ENCODE assay signal across 18 mouse cellular contexts in the genomic region with DNA sequence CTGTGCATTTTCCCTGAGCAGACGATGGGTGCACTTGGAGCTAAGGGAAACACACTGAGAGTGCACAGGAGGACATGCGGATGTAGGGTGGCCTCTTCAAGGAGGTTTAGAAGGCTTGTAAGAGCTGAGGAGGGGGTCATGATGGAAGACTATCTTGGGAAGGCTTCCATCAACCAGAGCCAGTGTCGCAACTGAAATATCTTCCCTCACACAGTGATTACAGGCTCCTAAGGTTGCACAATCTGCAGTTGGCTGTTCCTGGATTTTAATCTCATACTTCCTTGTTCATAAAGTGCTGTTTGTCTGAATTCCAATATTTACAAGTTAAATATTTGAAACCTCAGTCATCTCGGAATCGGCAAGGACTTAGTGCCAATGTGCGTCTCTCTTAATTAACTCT.
DNase-seq lines count a peak whose midpoint lies in the region; ATAC-seq and TF ChIP-seq lines count a peak whose summit lies in the region.
"Had no signal": no experiment of that assay in that cellular context is flagged by ENCODE, and none has a peak within 500 bp of the region (broad histone marks: within the 10 kb centered on the region; RNA-seq: fewer than 3 reads in every experiment).

No protein-coding gene starts in this region.

- H3K9me3 ChIP-seq in lung, embryonic 15.5 days, result no peaks in the 10 kb centered on the region
- H3K9me3 ChIP-seq in forebrain, embryonic 12.5 days, result no peaks in the 10 kb centered on the region
- H3K9me3 ChIP-seq: heart, embryonic 10.5 days had no signal

- peak; percentile 72 for ATAC-seq in lung, embryonic 15.5 days (ENCODE audit: borderline replicate concordance, extremely low read depth, low FRiP score, low TSS enrichment)
- peak; percentile 11; the same call in 1 of the 2 replicates for ATAC-seq in megakaryocyte, adult 5-6 weeks (ENCODE audit: poor library complexity, severe bottlenecking)
- ATAC-seq in forebrain, embryonic 12.5 days (ENCODE audit: low FRiP score), result no peak
- ATAC-seq: activated CD4-positive, CD25-positive, alpha-beta regulatory T cell, adult 4 months; liver, embryonic 12.5 days; Patski had no signal

- DNase-seq in lung, adult 18-20 months, result peak; percentile 50 to 73
- DNase-seq in lung, adult 2 months, result no peak
- DNase-seq in right cerebral cortex, postnatal 25 days, result no peak
- no peak for DNase-seq in thymus, postnatal 4 days
- DNase-seq: cerebellum, adult 9-11 months; heart, postnatal 14 days; kidney, adult 2 months; kidney, postnatal 36 days; right cerebral cortex, adult 18-20 months had no signal

- H3K27me3 ChIP-seq in lung, embryonic 15.5 days, result no peaks in the 10 kb centered on the region
- no peaks in the 10 kb centered on the region for H3K27me3 ChIP-seq in forebrain, embryonic 12.5 days
- H3K27me3 ChIP-seq: embryonic facial prominence, embryonic 13.5 days; liver, embryonic 12.5 days; Patski had no signal

- TF ChIP-seq CTCF in lung, adult 2 months (IDR thresholded peaks at IDR 0.05; ENCODE audit: insufficient read depth, low read length), result no peak

- H3K4me3 ChIP-seq in lung, adult 2 months (replicated peaks; ENCODE audit: extremely low read depth, low read depth, low read length), result no peak overlapping the region
- no peak overlapping the region for H3K4me3 ChIP-seq in lung, embryonic 15.5 days
- no peak overlapping the region for H3K4me3 ChIP-seq in forebrain, embryonic 12.5 days (replicated peaks)
- H3K4me3 ChIP-seq: embryonic facial prominence, embryonic 13.5 days; heart, embryonic 10.5 days; liver, embryonic 12.5 days had no signal

- H3K4me1 ChIP-seq in lung, adult 2 months (ENCODE audit: control insufficient read depth, insufficient read depth, low read length), result peaks cover 13% of the 10 kb centered on the region
- peaks cover 13% of the 10 kb centered on the region for H3K4me1 ChIP-seq in lung, embryonic 15.5 days
- 0 out of 2 replicates have a peak, but pooled peaks cover 5% of the 10 kb centered on the region for H3K4me1 ChIP-seq in forebrain, embryonic 12.5 days
- H3K4me1 ChIP-seq: liver, embryonic 12.5 days had no signal

- WGBS in lung, adult 2 months, result 47% methylated on average over 6 of the region's 6 CpGs
- 32% methylated on average over 6 of the region's 6 CpGs for WGBS in lung, embryonic 15.5 days
- 93% methylated on average over 6 of the region's 6 CpGs for WGBS in forebrain, embryonic 12.5 days

- no peak overlapping the region for H3K4me2 ChIP-seq in lung, embryonic 15.5 days
- no peak overlapping the region for H3K4me2 ChIP-seq in forebrain, embryonic 12.5 days
- H3K4me2 ChIP-seq: embryonic facial prominence, embryonic 13.5 days; hindbrain, embryonic 14.5 days; liver, embryonic 12.5 days had no signal

- TF ChIP-seq POLR2A in lung, adult 2 months (IDR thresholded peaks at IDR 0.05; ENCODE audit: borderline replicate concordance, extremely low read depth, low read depth, low read length), result no peak

- H3K36me3 ChIP-seq in lung, embryonic 15.5 days, result no peaks in the 10 kb centered on the region
- H3K36me3 ChIP-seq in forebrain, embryonic 12.5 days (replicated peaks), result no peaks in the 10 kb centered on the region
- H3K36me3 ChIP-seq: embryonic facial prominence, embryonic 13.5 days; heart, embryonic 10.5 days; liver, embryonic 12.5 days had no signal

- peak overlapping the region; percentile 75 for H3K27ac ChIP-seq in lung, embryonic 15.5 days
- H3K27ac ChIP-seq in forebrain, embryonic 12.5 days, result no peak overlapping the region
- H3K27ac ChIP-seq: embryonic facial prominence, embryonic 13.5 days; heart, embryonic 10.5 days; hindbrain, embryonic 14.5 days; liver, embryonic 12.5 days had no signal

- H3K9ac ChIP-seq in lung, embryonic 15.5 days, result no peak overlapping the region
- no peak overlapping the region for H3K9ac ChIP-seq in forebrain, embryonic 12.5 days
- H3K9ac ChIP-seq: embryonic facial prominence, embryonic 13.5 days; hindbrain, embryonic 14.5 days; liver, embryonic 12.5 days had no signal

Comparison
In these comparisons a context has a peak if more than half of its experiments do, and no peak if none do; other contexts are left out.
1. DNase-seq: peak in lung, adult 18-20 months (2 of 2); none in lung, adult 2 months (single experiment), right cerebral cortex, postnatal 25 days (single experiment) and thymus, postnatal 4 days (single experiment).